Mouse (Mus musculus): ENCODE measurements around the gene Gls. TPM values are rescaled to one million over a fixed set of nuclear protein-coding genes. Genes with fewer than 3 reads are reported as not detected.

The Gls gene
- polyA plus RNA-seq (2015; fragmentation: Nextera tagmentation; extraction: Ambion mirVana): 14.7 and 20.5 TPM in 2 replicates

GRCm38 (mm10) chr1:52233143-52233713 lies at the start of gene Gls:
Gene Gls (minus strand): TSS chr1:52233232.
- ATAC-seq (ENCODE audit: extremely low read depth, insufficient number of reproducible peaks, low FRiP score, low TSS enrichment): peak; percentile 98
- Histone ChIP-seq H3K4me1 (peaks cover 26% of the 10 kb centered on the region), H3K9ac (peak within 1 kb of the TSS; percentile 99), H3K36me3 (no peaks in the 10 kb centered on the region), H3K9me3 (no peaks in the 10 kb centered on the region), H3K27ac (replicated peaks) (peak within 1 kb of the TSS; percentile 95), H3K4me2 (peak within 1 kb of the TSS; percentile 68), H3K27me3 (replicated peaks) (no peaks in the 10 kb centered on the region), H3K4me3 (peak within 1 kb of the TSS; percentile 85)
- WGBS: under 1% methylated on average over 46 of the region's 46 CpGs

- H3K27ac ChIP-seq (replicated peaks): no peak overlapping the region
- H3K4me2 ChIP-seq: no peak overlapping the region
- no peaks in the 10 kb centered on the region for H3K4me1 ChIP-seq
- no peaks in the 10 kb centered on the region for H3K27me3 ChIP-seq (replicated peaks)
- no peak overlapping the region for H3K4me3 ChIP-seq
- 58% methylated on average over 7 of the region's 7 CpGs for WGBS
- H3K9me3 ChIP-seq: no peaks in the 10 kb centered on the region
- H3K9ac ChIP-seq: no peak overlapping the region
- no peak for ATAC-seq (ENCODE audit: extremely low read depth, insufficient number of reproducible peaks, low FRiP score, low TSS enrichment)
- H3K36me3 ChIP-seq: no peaks in the 10 kb centered on the region
Observed at GRCm38 (mm10) chr1:52279831-52280595, 47.0 kb upstream of the Gls start.

- Histone ChIP-seq H3K4me3 (no peak overlapping the region), H3K27me3 (replicated peaks) (no peaks in the 10 kb centered on the region), H3K36me3 (no peaks in the 10 kb centered on the region), H3K4me2 (no peak overlapping the region), H3K9ac (no peak overlapping the region), H3K27ac (replicated peaks) (no peak overlapping the region), H3K4me1 (no peaks in the 10 kb centered on the region), H3K9me3 (no peaks in the 10 kb centered on the region)
- 61% methylated on average over 3 of the region's 3 CpGs for WGBS
- ATAC-seq (ENCODE audit: extremely low read depth, insufficient number of reproducible peaks, low FRiP score, low TSS enrichment): no peak
Observed at GRCm38 (mm10) chr1:52279331-52279730, 46.3 kb upstream of the Gls start.

GRCm38 (mm10) chr1:52278073-52278472 lies 45.0 kb upstream of the Gls start:
- Histone ChIP-seq H3K9ac (no peak overlapping the region), H3K9me3 (no peaks in the 10 kb centered on the region), H3K4me1 (no peaks in the 10 kb centered on the region), H3K4me2 (no peak overlapping the region), H3K27ac (replicated peaks) (no peak overlapping the region), H3K4me3 (no peak overlapping the region), H3K27me3 (replicated peaks) (no peaks in the 10 kb centered on the region), H3K36me3 (no peaks in the 10 kb centered on the region)
- no peak for ATAC-seq (ENCODE audit: extremely low read depth, insufficient number of reproducible peaks, low FRiP score, low TSS enrichment)
- WGBS: 54% methylated on average over 6 of the region's 6 CpGs

GRCm38 (mm10) chr1:52274210-52274609 lies 41.2 kb upstream of the Gls start:
- H3K4me2 ChIP-seq: no peak overlapping the region
- no peak overlapping the region for H3K27ac ChIP-seq (replicated peaks)
- no peaks in the 10 kb centered on the region for H3K9me3 ChIP-seq
- no peak overlapping the region for H3K9ac ChIP-seq
- peaks cover 9% of the 10 kb centered on the region for H3K4me1 ChIP-seq
- 72% methylated on average over 3 of the region's 3 CpGs for WGBS
- H3K27me3 ChIP-seq (replicated peaks): no peaks in the 10 kb centered on the region
- H3K4me3 ChIP-seq: no peak overlapping the region
- no peaks in the 10 kb centered on the region for H3K36me3 ChIP-seq
- ATAC-seq (ENCODE audit: extremely low read depth, insufficient number of reproducible peaks, low FRiP score, low TSS enrichment): no peak

- Histone ChIP-seq H3K27me3 (replicated peaks) (no peaks in the 10 kb centered on the region), H3K9ac (no peak overlapping the region), H3K36me3 (no peaks in the 10 kb centered on the region), H3K9me3 (no peaks in the 10 kb centered on the region), H3K4me1 (peaks cover 9% of the 10 kb centered on the region), H3K4me2 (no peak overlapping the region), H3K27ac (replicated peaks) (no peak overlapping the region), H3K4me3 (no peak overlapping the region)
- WGBS: 70% methylated on average over 5 of the region's 5 CpGs
- no peak for ATAC-seq (ENCODE audit: extremely low read depth, insufficient number of reproducible peaks, low FRiP score, low TSS enrichment)
Observed at GRCm38 (mm10) chr1:52272018-52272678, 39.1 kb upstream of the Gls start.

- Histone ChIP-seq H3K4me1 (peaks cover 14% of the 10 kb centered on the region), H3K4me3 (no peak overlapping the region), H3K27ac (replicated peaks) (no peak overlapping the region), H3K36me3 (no peaks in the 10 kb centered on the region), H3K9me3 (no peaks in the 10 kb centered on the region), H3K4me2 (no peak overlapping the region), H3K27me3 (replicated peaks) (no peaks in the 10 kb centered on the region), H3K9ac (no peak overlapping the region)
- no peak for ATAC-seq (ENCODE audit: extremely low read depth, insufficient number of reproducible peaks, low FRiP score, low TSS enrichment)
- 56% methylated on average over 9 of the region's 9 CpGs for WGBS
Observed at GRCm38 (mm10) chr1:52270354-52270753, 37.3 kb upstream of the Gls start.

- no peak overlapping the region for H3K27ac ChIP-seq (replicated peaks)
Observed at GRCm38 (mm10) chr1:52269596-52269995, 36.6 kb upstream of the Gls start.

GRCm38 (mm10) chr1:52268006-52268405 lies 35.0 kb upstream of the Gls start:
- Histone ChIP-seq H3K9me3 (no peaks in the 10 kb centered on the region), H3K9ac (no peak overlapping the region), H3K27me3 (replicated peaks) (no peaks in the 10 kb centered on the region), H3K4me1 (peaks cover 14% of the 10 kb centered on the region), H3K4me2 (no peak overlapping the region), H3K27ac (replicated peaks) (no peak overlapping the region), H3K36me3 (no peaks in the 10 kb centered on the region), H3K4me3 (no peak overlapping the region)
- WGBS: 87% methylated on average over 6 of the region's 6 CpGs
- ATAC-seq (ENCODE audit: extremely low read depth, insufficient number of reproducible peaks, low FRiP score, low TSS enrichment): no peak

More at GRCm38 (mm10) chr1:52269596-52269995, 36.6 kb upstream of the Gls start:
- Histone ChIP-seq H3K4me2 (no peak overlapping the region), H3K9ac (no peak overlapping the region), H3K27me3 (replicated peaks) (no peaks in the 10 kb centered on the region), H3K36me3 (no peaks in the 10 kb centered on the region), H3K4me3 (no peak overlapping the region), H3K4me1 (peaks cover 14% of the 10 kb centered on the region), H3K9me3 (no peaks in the 10 kb centered on the region)
- WGBS: 78% methylated on average over 4 of the region's 4 CpGs
- ATAC-seq (ENCODE audit: extremely low read depth, insufficient number of reproducible peaks, low FRiP score, low TSS enrichment): no peak

GRCm38 (mm10) chr1:52267606-52268005 lies 34.6 kb upstream of the Gls start:
- no peaks in the 10 kb centered on the region for H3K27me3 ChIP-seq (replicated peaks)
- no peak overlapping the region for H3K27ac ChIP-seq (replicated peaks)
- no peak overlapping the region for H3K4me3 ChIP-seq
- WGBS: 58% methylated on average over 3 of the region's 3 CpGs
- H3K36me3 ChIP-seq: no peaks in the 10 kb centered on the region
- H3K9me3 ChIP-seq: no peaks in the 10 kb centered on the region
- no peak for ATAC-seq (ENCODE audit: extremely low read depth, insufficient number of reproducible peaks, low FRiP score, low TSS enrichment)
- H3K4me1 ChIP-seq: peaks cover 14% of the 10 kb centered on the region
- no peak overlapping the region for H3K9ac ChIP-seq
- H3K4me2 ChIP-seq: no peak overlapping the region

GRCm38 (mm10) chr1:52265886-52266516 lies 33.0 kb upstream of the Gls start:
- WGBS: 50% methylated on average over 3 of the region's 3 CpGs
- Histone ChIP-seq H3K4me3 (no peak overlapping the region), H3K4me1 (peaks cover 13% of the 10 kb centered on the region), H3K27me3 (replicated peaks) (no peaks in the 10 kb centered on the region), H3K9ac (no peak overlapping the region), H3K27ac (replicated peaks) (no peak overlapping the region), H3K36me3 (no peaks in the 10 kb centered on the region), H3K9me3 (no peaks in the 10 kb centered on the region), H3K4me2 (no peak overlapping the region)
- no peak for ATAC-seq (ENCODE audit: extremely low read depth, insufficient number of reproducible peaks, low FRiP score, low TSS enrichment)
